Mouse (Mus musculus) heart, postnatal 0 days (tissue): ENCODE data around the gene Cfap36.

Experiments
- CTCF ChIP-seq: IDR thresholded peaks from 2 replicates; pipeline ENCODE4 v1.5.1; 2016; ENCODE audit warnings: antibody characterized with exemption, control low read depth, low read depth
- EP300 ChIP-seq: IDR thresholded peaks from 2 replicates; pipeline ENCODE4 v1.6.1; 2016; ENCODE audit warnings: antibody characterized with exemption, low read depth

GRCm38 (mm10) chr11:29181751-29182150 is 65.5 kb downstream of the Cfap36 start:
- TF ChIP-seq CTCF: no peak
- TF ChIP-seq EP300: no peak
